In the genomic region with DNA sequence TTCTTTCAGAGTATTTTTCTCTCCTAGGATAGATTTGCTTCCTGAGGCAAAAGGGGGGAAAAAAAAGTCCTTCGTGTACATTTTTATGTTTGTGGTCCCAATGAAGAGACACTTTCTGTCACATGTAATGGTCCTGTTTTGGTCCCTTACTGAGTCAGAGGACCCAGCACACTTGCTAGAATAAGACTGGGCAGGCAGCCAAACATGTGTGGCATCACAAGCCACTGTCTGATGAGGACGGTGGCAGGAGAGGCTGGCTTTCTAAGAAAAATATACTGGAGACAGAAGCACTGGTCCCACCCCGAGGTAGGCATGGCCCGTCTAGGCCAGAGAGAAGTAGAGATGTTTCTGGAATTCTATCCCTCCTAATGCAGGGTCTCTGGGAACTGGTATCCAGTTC, we compare ENCODE assay signal across 27 mouse cellular contexts. TPM values are rescaled to one million over a fixed set of nuclear protein-coding genes. Genes with fewer than 3 reads are reported as not detected.
DNase-seq lines count a peak whose midpoint lies in the region; ATAC-seq and TF ChIP-seq lines count a peak whose summit lies in the region.
"Had no signal": no experiment of that assay in that cellular context is flagged by ENCODE, and none has a peak within 500 bp of the region (broad histone marks: within the 10 kb centered on the region; RNA-seq: fewer than 3 reads in every experiment).

No protein-coding gene starts in this region.

- no peak for TF ChIP-seq CTCF in forebrain, postnatal 0 days (IDR thresholded peaks at IDR 0.05; ENCODE audit: low read depth)
- TF ChIP-seq CTCF in midbrain, postnatal 0 days (IDR thresholded peaks at IDR 0.05), result no peak

- no peak overlapping the region for H3K4me3 ChIP-seq in forebrain, postnatal 0 days (ENCODE audit: low read depth, low read length)
- H3K4me3 ChIP-seq in forebrain, embryonic 16.5 days (replicated peaks; ENCODE audit: low read length), result no peak overlapping the region
- no peak overlapping the region for H3K4me3 ChIP-seq in midbrain, postnatal 0 days (ENCODE audit: low read depth, low read length)
- H3K4me3 ChIP-seq in midbrain, embryonic 14.5 days (replicated peaks; ENCODE audit: low read depth, low read length), result no peak overlapping the region
- H3K4me3 ChIP-seq: embryonic facial prominence, embryonic 13.5 days; forebrain, embryonic 10.5 days; forebrain, embryonic 13.5 days; gastrocnemius, adult 2 months; heart, embryonic 12.5 days; heart, embryonic 15.5 days; hindbrain, embryonic 10.5 days; hindbrain, embryonic 13.5 days had no signal

- no peak overlapping the region for H3K4me2 ChIP-seq in forebrain, postnatal 0 days (ENCODE audit: low read depth)
- H3K4me2 ChIP-seq in forebrain, embryonic 16.5 days (ENCODE audit: low read length), result no peak overlapping the region
- no peak overlapping the region for H3K4me2 ChIP-seq in midbrain, postnatal 0 days (ENCODE audit: low read depth, low read length, poor library complexity, severe bottlenecking)
- no peak overlapping the region for H3K4me2 ChIP-seq in midbrain, embryonic 14.5 days (ENCODE audit: low read length)
- H3K4me2 ChIP-seq: embryonic facial prominence, embryonic 13.5 days; forebrain, embryonic 13.5 days; heart, embryonic 12.5 days; heart, embryonic 15.5 days; hindbrain, embryonic 13.5 days had no signal

- no peaks in the 10 kb centered on the region for H3K9me3 ChIP-seq in forebrain, postnatal 0 days (ENCODE audit: low read length)
- H3K9me3 ChIP-seq in forebrain, embryonic 16.5 days (ENCODE audit: control insufficient read depth, low read length), result no peaks in the 10 kb centered on the region
- H3K9me3 ChIP-seq in midbrain, postnatal 0 days (ENCODE audit: low read length), result no peaks in the 10 kb centered on the region
- H3K9me3 ChIP-seq in midbrain, embryonic 14.5 days (ENCODE audit: control insufficient read depth, low read length), result no peaks in the 10 kb centered on the region
- H3K9me3 ChIP-seq: embryonic facial prominence, embryonic 13.5 days; forebrain, embryonic 10.5 days; forebrain, embryonic 13.5 days; heart, embryonic 12.5 days; heart, embryonic 15.5 days; hindbrain, embryonic 10.5 days; hindbrain, embryonic 13.5 days had no signal

- H3K4me1 ChIP-seq in forebrain, postnatal 0 days (ENCODE audit: insufficient read depth), result no peaks in the 10 kb centered on the region
- peaks cover under 1% of the 10 kb centered on the region; the same call in 1 of the 2 replicates for H3K4me1 ChIP-seq in forebrain, embryonic 16.5 days (replicated peaks; ENCODE audit: control insufficient read depth, insufficient read depth, low read length)
- H3K4me1 ChIP-seq in midbrain, postnatal 0 days (ENCODE audit: insufficient read depth, low read length), result no peaks in the 10 kb centered on the region
- no peaks in the 10 kb centered on the region for H3K4me1 ChIP-seq in midbrain, embryonic 14.5 days (ENCODE audit: control insufficient read depth, insufficient read depth, low read length)
- H3K4me1 ChIP-seq: forebrain, embryonic 13.5 days; heart, embryonic 12.5 days; heart, embryonic 15.5 days had no signal

- peak; percentile 24 for DNase-seq in forebrain, postnatal 0 days
- peak; percentile 19 for DNase-seq in midbrain, postnatal 0 days (ENCODE audit: low spot score)
- DNase-seq in midbrain, embryonic 14.5 days, result no peak
- DNase-seq in MN1 (ENCODE audit: low spot score), result peak; percentile 75
- DNase-seq in brain, adult 2 months (ENCODE audit: low read depth, low spot score), result peak; percentile 32
- DNase-seq in layer of hippocampus, adult 9-11 months, result no peak
- DNase-seq: adrenal gland, adult 2 months; adrenal gland, postnatal 14 days; cerebellum, adult 18-20 months; cerebellum, adult 9-10 months; cerebellum, postnatal 14 days; gastrocnemius, adult 2 months; gastrocnemius, postnatal 14 days; heart, adult 18-20 months; heart, postnatal 10 days; heart, postnatal 36 days had no signal

- no peaks in the 10 kb centered on the region for H3K36me3 ChIP-seq in forebrain, postnatal 0 days (ENCODE audit: insufficient read depth)
- H3K36me3 ChIP-seq in forebrain, embryonic 16.5 days (ENCODE audit: control insufficient read depth, insufficient read depth), result no peaks in the 10 kb centered on the region
- H3K36me3 ChIP-seq in midbrain, postnatal 0 days (ENCODE audit: insufficient read depth, low read length), result no peaks in the 10 kb centered on the region
- no peaks in the 10 kb centered on the region for H3K36me3 ChIP-seq in midbrain, embryonic 14.5 days (ENCODE audit: control insufficient read depth, insufficient read depth, low read length)
- H3K36me3 ChIP-seq: embryonic facial prominence, embryonic 13.5 days; forebrain, embryonic 10.5 days; heart, embryonic 12.5 days; heart, embryonic 15.5 days; hindbrain, embryonic 10.5 days; hindbrain, embryonic 13.5 days had no signal

- 53% methylated on average over 4 of the region's 4 CpGs for WGBS in forebrain, postnatal 0 days
- 57% methylated on average over 4 of the region's 4 CpGs for WGBS in forebrain, embryonic 16.5 days
- 64% methylated on average over 4 of the region's 4 CpGs for WGBS in midbrain, postnatal 0 days
- WGBS in midbrain, embryonic 14.5 days, result 71% methylated on average over 4 of the region's 4 CpGs

- no peak overlapping the region for H3K27ac ChIP-seq in forebrain, postnatal 0 days (ENCODE audit: low read depth, low read length)
- no peak overlapping the region for H3K27ac ChIP-seq in forebrain, embryonic 16.5 days (ENCODE audit: low read length)
- H3K27ac ChIP-seq in midbrain, postnatal 0 days (ENCODE audit: low read depth, low read length), result no peak overlapping the region
- no peak overlapping the region for H3K27ac ChIP-seq in midbrain, embryonic 14.5 days (replicated peaks; ENCODE audit: low read depth, low read length)
- H3K27ac ChIP-seq: embryonic facial prominence, embryonic 13.5 days; forebrain, embryonic 10.5 days; forebrain, embryonic 13.5 days; gastrocnemius, adult 2 months; heart, embryonic 15.5 days; hindbrain, embryonic 10.5 days; hindbrain, embryonic 13.5 days had no signal

- ATAC-seq in forebrain, postnatal 0 days, result no peak
- ATAC-seq in forebrain, embryonic 16.5 days, result no peak
- no peak for ATAC-seq in midbrain, postnatal 0 days (ENCODE audit: low FRiP score)
- ATAC-seq in midbrain, embryonic 14.5 days (ENCODE audit: low FRiP score, low TSS enrichment), result no peak
- no peak for ATAC-seq in megakaryocyte progenitor cell, adult 5-6 weeks (replicated peaks; ENCODE audit: poor library complexity)
- ATAC-seq: forebrain, embryonic 13.5 days; intestine, postnatal 0 days; Patski had no signal

- no peak overlapping the region for H3K9ac ChIP-seq in forebrain, postnatal 0 days
- no peak overlapping the region for H3K9ac ChIP-seq in forebrain, embryonic 16.5 days (replicated peaks; ENCODE audit: low read depth, low read length)
- H3K9ac ChIP-seq in midbrain, postnatal 0 days (replicated peaks; ENCODE audit: low read length, poor library complexity, severe bottlenecking), result no peak overlapping the region
- no peak overlapping the region for H3K9ac ChIP-seq in midbrain, embryonic 14.5 days (replicated peaks; ENCODE audit: low read length)
- H3K9ac ChIP-seq: embryonic facial prominence, embryonic 13.5 days; forebrain, embryonic 13.5 days; heart, embryonic 12.5 days; heart, embryonic 15.5 days; hindbrain, embryonic 13.5 days had no signal

- no peaks in the 10 kb centered on the region for H3K27me3 ChIP-seq in forebrain, postnatal 0 days (ENCODE audit: insufficient read depth, low read length)
- H3K27me3 ChIP-seq in forebrain, embryonic 16.5 days (replicated peaks; ENCODE audit: control insufficient read depth, insufficient read depth, low read length), result no peaks in the 10 kb centered on the region
- no peaks in the 10 kb centered on the region for H3K27me3 ChIP-seq in midbrain, postnatal 0 days (ENCODE audit: insufficient read depth, low read length)
- H3K27me3 ChIP-seq in midbrain, embryonic 14.5 days (ENCODE audit: control insufficient read depth, insufficient read depth, low read length), result no peaks in the 10 kb centered on the region
- H3K27me3 ChIP-seq: forebrain, embryonic 13.5 days; Patski had no signal

RNA-seq across cellular contexts. Expression of gene Syt17, which starts 5.7 kb away (rescaled TPM):
- total RNA-seq in forebrain, postnatal 0 days (2014; rRNA removed), result 19.6 and 22.5 TPM in 2 replicates
- 10.4 and 18.2 TPM in 2 replicates for polyA plus RNA-seq in forebrain, postnatal 0 days (2015; fragmentation: Nextera tagmentation; extraction: Ambion mirVana)
- polyA plus RNA-seq in forebrain, embryonic 16.5 days (2015; fragmentation: Nextera tagmentation; extraction: Ambion mirVana), result 6.0 and 7.1 TPM in 2 replicates
- total RNA-seq in midbrain, postnatal 0 days (2014; rRNA removed), result 47.4 and 61.3 TPM in 2 replicates
- polyA plus RNA-seq in midbrain, postnatal 0 days (2015; fragmentation: Nextera tagmentation; extraction: Ambion mirVana), result 31.6 and 34.9 TPM in 2 replicates
- polyA plus RNA-seq in midbrain, embryonic 14.5 days (2014; fragmentation: Nextera tagmentation; extraction: Ambion mirVana), result 12.4 and 13.1 TPM in 2 replicates
- total RNA-seq in megakaryocyte progenitor cell, adult 5-6 weeks (2015), result not detected in 2 replicates
- not detected in 2 replicates for total RNA-seq in megakaryocyte progenitor cell, adult 5-6 weeks (2017)

RNA-seq across cellular contexts. Expression of gene Itpripl2, which starts 38.1 kb away (rescaled TPM):
- total RNA-seq in forebrain, postnatal 0 days (2014; rRNA removed), result 3.8 and 6.0 TPM in 2 replicates
- 0.42 and 0.43 TPM in 2 replicates for polyA plus RNA-seq in forebrain, postnatal 0 days (2015; fragmentation: Nextera tagmentation; extraction: Ambion mirVana)
- 0.75 and 0.89 TPM in 2 replicates for polyA plus RNA-seq in forebrain, embryonic 16.5 days (2015; fragmentation: Nextera tagmentation; extraction: Ambion mirVana)
- total RNA-seq in midbrain, postnatal 0 days (2014; rRNA removed), result 5.2 and 5.4 TPM in 2 replicates
- polyA plus RNA-seq in midbrain, postnatal 0 days (2015; fragmentation: Nextera tagmentation; extraction: Ambion mirVana), result 0.48 and 0.52 TPM in 2 replicates
- 0.28 and 0.63 TPM in 2 replicates for polyA plus RNA-seq in midbrain, embryonic 14.5 days (2014; fragmentation: Nextera tagmentation; extraction: Ambion mirVana)
- total RNA-seq in megakaryocyte progenitor cell, adult 5-6 weeks (2015), result 7.2 and 10.1 TPM in 2 replicates
- 15.2 and 17.6 TPM in 2 replicates for total RNA-seq in megakaryocyte progenitor cell, adult 5-6 weeks (2017)

Comparison
In these comparisons a context has a peak if more than half of its experiments do, and no peak if none do; other contexts are left out.
1. DNase-seq: peak in forebrain, postnatal 0 days (single experiment), midbrain, postnatal 0 days (single experiment), MN1 (single experiment) and brain, adult 2 months (single experiment); none in midbrain, embryonic 14.5 days (single experiment) and layer of hippocampus, adult 9-11 months (single experiment).